In the genomic region with DNA sequence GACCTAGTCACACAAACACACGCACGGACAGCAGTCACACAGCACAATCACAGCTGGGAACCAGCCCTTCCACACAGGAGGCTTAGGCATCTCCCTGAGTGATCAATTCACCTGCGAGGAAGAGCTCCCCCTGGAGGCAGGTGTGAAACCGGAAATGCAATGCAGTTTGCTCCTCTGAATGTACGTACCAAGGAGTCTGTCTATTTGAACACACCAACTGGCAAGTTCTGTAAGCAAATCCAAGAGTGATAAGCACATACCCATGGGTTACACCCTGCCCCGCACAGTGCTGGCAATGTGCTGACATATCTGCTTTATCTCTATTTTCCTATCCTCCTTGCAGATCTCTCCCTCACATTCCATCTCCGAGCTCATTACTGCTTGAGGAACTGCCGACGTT, we compare ENCODE assay signal across 9 mouse cellular contexts. TPM values are rescaled to one million over a fixed set of nuclear protein-coding genes. Genes with fewer than 3 reads are reported as not detected.
DNase-seq lines count a peak whose midpoint lies in the region; ATAC-seq and TF ChIP-seq lines count a peak whose summit lies in the region.
"Had no signal": no experiment of that assay in that cellular context is flagged by ENCODE, and none has a peak within 500 bp of the region (broad histone marks: within the 10 kb centered on the region; RNA-seq: fewer than 3 reads in every experiment).

No protein-coding gene starts in this region.

- no peak overlapping the region for H3K4me2 ChIP-seq in lung, postnatal 0 days (replicated peaks; ENCODE audit: low read depth, low read length)

- no peaks in the 10 kb centered on the region for H3K9me3 ChIP-seq in lung, postnatal 0 days (ENCODE audit: low read length)
- H3K9me3 ChIP-seq: heart, embryonic 15.5 days had no signal

- no peaks in the 10 kb centered on the region for H3K27me3 ChIP-seq in lung, postnatal 0 days (replicated peaks; ENCODE audit: insufficient read depth, low read length)
- H3K27me3 ChIP-seq: heart, embryonic 15.5 days had no signal

- TF ChIP-seq EP300 in lung, postnatal 0 days (IDR thresholded peaks at IDR 0.05): no peak

- H3K27ac ChIP-seq in lung, postnatal 0 days (ENCODE audit: low read length): no peak overlapping the region

- DNase-seq in adrenal gland, adult 2 months: peak; percentile 32
- DNase-seq in adrenal gland, adult 8-10 months: no peak
- peak; percentile 77 for DNase-seq in R1 (ENCODE audit: low read depth, low spot score)
- DNase-seq in lung, postnatal 0 days (ENCODE audit: low spot score): no peak
- peak; percentile 27 for DNase-seq in testis, postnatal 14 days (ENCODE audit: low spot score)
- DNase-seq in cerebellum, postnatal 36 days: no peak
- no peak for DNase-seq in layer of hippocampus, adult 8-10 months (ENCODE audit: low spot score in 2 of 2)

- H3K4me1 ChIP-seq in lung, postnatal 0 days (ENCODE audit: insufficient read depth, low read depth, low read length): peaks cover 29% of the 10 kb centered on the region; the same call in 1 of the 2 replicates

- H3K9ac ChIP-seq in lung, postnatal 0 days (replicated peaks; ENCODE audit: low read depth): no peak overlapping the region

- no peak overlapping the region for H3K4me3 ChIP-seq in lung, postnatal 0 days (ENCODE audit: low read depth, low read length)
- H3K4me3 ChIP-seq: heart, embryonic 15.5 days had no signal

- peak; percentile 73 for TF ChIP-seq CTCF in lung, postnatal 0 days (IDR thresholded peaks at IDR 0.05)

- ATAC-seq in inflammation-experienced regulatory T-cells, adult 6 months: peak; percentile 86
- ATAC-seq in lung, postnatal 0 days: no peak

- 65% methylated on average over 9 of the region's 9 CpGs for WGBS in lung, postnatal 0 days

- no peaks in the 10 kb centered on the region for H3K36me3 ChIP-seq in lung, postnatal 0 days (ENCODE audit: insufficient read depth, low read length)
- H3K36me3 ChIP-seq: heart, embryonic 15.5 days had no signal

RNA-seq across cellular contexts. Expression of gene St3gal6, which starts 9.5 kb away (rescaled TPM):
- 10 to 100 TPM; 37.3 to 39.8 TPM for total RNA-seq in adrenal gland, adult 2 months (2021)
- polyA plus RNA-seq in adrenal gland, adult 2 months (2012; rRNA removed): 13.3 and 17.9 TPM in 2 replicates
- 10 to 100 TPM; 13.6 to 30.8 (median 17.8) TPM for total RNA-seq in adrenal gland, adult 8-10 months (2022)
- polyA plus RNA-seq in inflammation-experienced regulatory T-cells, adult 6 months (2017; shearing (Covaris generic)): 10 to 100 TPM in 1 of 3 experiments, 1 to 10 TPM in 2; 4.0 to 31.5 (median 8.5) TPM
- 52.3 and 56.0 TPM in 2 replicates for polyA plus RNA-seq in lung, postnatal 0 days (2015; fragmentation: Nextera tagmentation; extraction: Ambion mirVana)
- 10 to 100 TPM; 14.6 to 24.8 (median 18.9) TPM for total RNA-seq in layer of hippocampus, adult 8-10 months (2022)

Comparison
In these comparisons a context has a peak if more than half of its experiments do, and no peak if none do; other contexts are left out.
1. DNase-seq: peak in adrenal gland, adult 2 months (single experiment), R1 (single experiment) and testis, postnatal 14 days (single experiment); none in adrenal gland, adult 8-10 months (single experiment), lung, postnatal 0 days (single experiment), cerebellum, postnatal 36 days (0 of 2) and layer of hippocampus, adult 8-10 months (0 of 2).